ENCODE assay signal across 19 mouse cellular contexts in the genomic region with DNA sequence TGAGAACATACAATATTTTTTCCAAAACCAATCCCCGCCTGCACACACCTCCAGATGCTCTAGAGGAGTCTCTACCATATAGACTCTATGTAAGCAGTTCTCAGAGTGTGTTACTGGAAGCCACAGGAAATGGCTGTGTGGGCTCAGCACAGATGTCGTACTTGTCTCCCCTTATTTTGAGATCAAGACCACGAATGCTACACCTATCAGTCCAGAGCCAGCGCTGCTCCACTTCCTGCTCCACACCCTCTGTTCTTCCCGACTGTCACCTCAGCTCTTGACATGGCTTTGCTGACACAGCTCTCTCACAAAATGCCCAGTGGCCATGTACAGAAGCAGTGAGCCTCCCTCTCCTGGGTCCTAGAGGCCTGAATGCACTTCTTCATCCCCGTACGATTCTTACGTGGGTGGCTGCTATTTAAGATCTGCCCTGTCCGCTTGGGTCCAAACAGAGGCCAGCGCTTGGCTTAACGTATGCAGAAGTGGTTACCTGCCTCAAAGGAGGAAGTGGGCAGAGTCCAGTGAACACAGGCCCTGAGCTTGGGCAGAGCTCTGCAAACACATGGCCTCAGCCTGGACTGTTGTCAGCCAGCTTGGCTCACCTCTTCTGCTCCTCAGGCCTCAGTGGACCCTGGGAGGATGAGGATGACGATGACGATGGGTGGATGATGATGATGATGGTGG.
DNase-seq lines count a peak whose midpoint lies in the region; ATAC-seq and TF ChIP-seq lines count a peak whose summit lies in the region.
"Had no signal": no experiment of that assay in that cellular context is flagged by ENCODE, and none has a peak within 500 bp of the region (broad histone marks: within the 10 kb centered on the region; RNA-seq: fewer than 3 reads in every experiment).

No protein-coding gene starts in this region.

- no peak overlapping the region for H3K27ac ChIP-seq in liver, embryonic 11.5 days (ENCODE audit: low read depth, low read length)
- no peak overlapping the region for H3K27ac ChIP-seq in liver, postnatal 0 days (ENCODE audit: low read depth)
- H3K27ac ChIP-seq in midbrain, embryonic 15.5 days, result no peak overlapping the region
- H3K27ac ChIP-seq: hindbrain, embryonic 13.5 days had no signal

- no peak overlapping the region for H3K9ac ChIP-seq in liver, embryonic 11.5 days (ENCODE audit: low read depth, low read length)
- no peak overlapping the region for H3K9ac ChIP-seq in liver, postnatal 0 days (replicated peaks)
- H3K9ac ChIP-seq in midbrain, embryonic 15.5 days, result no peak overlapping the region

- no peak overlapping the region for H3K4me2 ChIP-seq in liver, embryonic 11.5 days
- H3K4me2 ChIP-seq in liver, postnatal 0 days (ENCODE audit: low read depth, low read length), result no peak overlapping the region
- H3K4me2 ChIP-seq in midbrain, embryonic 15.5 days, result no peak overlapping the region; the same call in 1 of the 2 replicates

- no peak for TF ChIP-seq CTCF in liver, postnatal 0 days (IDR thresholded peaks at IDR 0.05; ENCODE audit: low read depth)

- no peak for TF ChIP-seq EP300 in liver, postnatal 0 days (IDR thresholded peaks at IDR 0.05; ENCODE audit: low read depth)

- DNase-seq in liver, embryonic 11.5 days (ENCODE audit: low spot score), result no peak
- DNase-seq in liver, postnatal 0 days, result no peak
- DNase-seq in c-Kit-positive CD71-negative TER-119-negative erythroid progenitor cells, embryonic 14.5 days (ENCODE audit: low read depth), result peak; percentile 16
- no peak for DNase-seq in frontal cortex, postnatal 36 days (ENCODE audit: low spot score in 2 of 2)
- no peak for DNase-seq in right cerebral cortex, postnatal 14 days
- DNase-seq: adrenal gland, adult 2 months; cerebellum, adult 18-20 months; kidney, adult 18-20 months; kidney, postnatal 4 days; layer of hippocampus, postnatal 36 days; lung, adult 18-20 months; lung, postnatal 36 days; right cerebral cortex, postnatal 4 days; thymus, adult 18-20 months had no signal

- H3K4me1 ChIP-seq in liver, embryonic 11.5 days (replicated peaks; ENCODE audit: control insufficient read depth, insufficient read depth, low read length), result no peaks in the 10 kb centered on the region
- H3K4me1 ChIP-seq in liver, postnatal 0 days (ENCODE audit: insufficient read depth), result no peaks in the 10 kb centered on the region
- H3K4me1 ChIP-seq in midbrain, embryonic 15.5 days, result peaks cover 16% of the 10 kb centered on the region

- peak; percentile 39 for ATAC-seq in liver, embryonic 11.5 days (replicated peaks; ENCODE audit: low FRiP score)
- no peak for ATAC-seq in liver, postnatal 0 days
- peak; percentile 62 to 81 for ATAC-seq in hematopoietic stem cell, adult 5-6 weeks (replicated peaks in 1 of 2; ENCODE audit: insufficient read depth in 1 of 2, low FRiP score in 2 of 2, low TSS enrichment in 1 of 2, low read depth in 1 of 2, poor library complexity in 2 of 2, severe bottlenecking in 2 of 2)
- ATAC-seq in midbrain, embryonic 15.5 days (replicated peaks), result 0 out of 2 replicates have a peak, but pooled peaks have one; percentile 20

- H3K4me3 ChIP-seq in liver, embryonic 11.5 days (ENCODE audit: low read depth, low read length), result no peak overlapping the region
- H3K4me3 ChIP-seq in liver, postnatal 0 days (ENCODE audit: low read depth, low read length), result no peak overlapping the region
- H3K4me3 ChIP-seq in midbrain, embryonic 15.5 days, result no peak overlapping the region
- H3K4me3 ChIP-seq: hindbrain, embryonic 13.5 days; myocyte had no signal

- 45% methylated on average over 13 of the region's 13 CpGs for WGBS in liver, embryonic 11.5 days
- 43% methylated on average over 13 of the region's 13 CpGs for WGBS in liver, postnatal 0 days (ENCODE audit: insufficient replicate concordance)
- 53% methylated on average over 13 of the region's 13 CpGs for WGBS in midbrain, embryonic 15.5 days

- no peaks in the 10 kb centered on the region for H3K9me3 ChIP-seq in liver, embryonic 11.5 days (ENCODE audit: control insufficient read depth, low read length)
- H3K9me3 ChIP-seq in liver, postnatal 0 days (ENCODE audit: low read length), result no peaks in the 10 kb centered on the region
- H3K9me3 ChIP-seq in midbrain, embryonic 15.5 days, result no peaks in the 10 kb centered on the region
- H3K9me3 ChIP-seq: hindbrain, embryonic 13.5 days had no signal

- H3K36me3 ChIP-seq in liver, embryonic 11.5 days (ENCODE audit: control insufficient read depth, insufficient read depth, low read length), result no peaks in the 10 kb centered on the region
- no peaks in the 10 kb centered on the region for H3K36me3 ChIP-seq in liver, postnatal 0 days (replicated peaks; ENCODE audit: insufficient read depth, low read length)
- H3K36me3 ChIP-seq in midbrain, embryonic 15.5 days (replicated peaks), result no peaks in the 10 kb centered on the region
- H3K36me3 ChIP-seq: G1E; hindbrain, embryonic 13.5 days had no signal

- H3K27me3 ChIP-seq in liver, embryonic 11.5 days (replicated peaks; ENCODE audit: control insufficient read depth, insufficient read depth, low read length), result no peaks in the 10 kb centered on the region
- H3K27me3 ChIP-seq in liver, postnatal 0 days (ENCODE audit: insufficient read depth, low read length), result no peaks in the 10 kb centered on the region
- H3K27me3 ChIP-seq in midbrain, embryonic 15.5 days (replicated peaks), result peaks cover 64% of the 10 kb centered on the region
